Mouse (Mus musculus) MEL (cell line): ENCODE measurements around the gene Lyg1. TPM values are rescaled to one million over a fixed set of nuclear protein-coding genes. Genes with fewer than 3 reads are reported as not detected.

ENCODE experiments used
- DNase-seq: peaks from one replicate; pipeline ENCODE4 v3.0.0; 2011; ENCODE audit warnings: low read depth, low spot score
- H3K27ac ChIP-seq: 2 replicates; pipeline ENCODE4 v1.5.1; 2012; ENCODE audit warnings: low read depth, mild to moderate bottlenecking, control low read depth, low read length, moderate library complexity; ENCODE audit not compliant: control insufficient read depth
- H3K27me3 ChIP-seq, 2 experiments: fragments of 150-350 bp in 1 of 2; sonication (generic) in 1 of 2; 2 replicates each; pipeline ENCODE4 v1.6.1; 2012; ENCODE audit warnings: low read length in 2 of 2, mild to moderate bottlenecking in 2 of 2, improper control_type of control experiment in 1 of 2, moderate library complexity in 1 of 2; ENCODE audit not compliant: insufficient read depth in 2 of 2, control insufficient read depth in 1 of 2
- H3K36me3 ChIP-seq, 2 experiments: 2 replicates each; pipeline ENCODE4 v1.6.1; 2012 to 2014; ENCODE audit warnings: low read length in 2 of 2, improper control_type of control experiment in 1 of 2, inconsistent platforms in 1 of 2, mild to moderate bottlenecking in 1 of 2; ENCODE audit not compliant: insufficient read depth in 2 of 2, control insufficient read depth in 1 of 2
- H3K4me1 ChIP-seq, 2 experiments: fragments of 150-350 bp in 1 of 2; sonication (generic) in 1 of 2; 2 replicates each; pipeline ENCODE4 v1.6.1; 2012; ENCODE audit warnings: low read length in 2 of 2, improper control_type of control experiment in 1 of 2, mild to moderate bottlenecking in 1 of 2; ENCODE audit not compliant: insufficient read depth in 2 of 2, control insufficient read depth in 1 of 2
- H3K4me3 ChIP-seq, 2 experiments: fragments of 150-350 bp in 1 of 2; sonication (generic) in 1 of 2; 2 replicates each; pipeline ENCODE4 v1.5.1; 2012; ENCODE audit warnings: low read depth in 2 of 2, low read length in 2 of 2, mild to moderate bottlenecking in 2 of 2, moderate library complexity in 2 of 2, control low read depth in 1 of 2, improper control_type of control experiment in 1 of 2; ENCODE audit not compliant: control insufficient read depth in 1 of 2, insufficient read depth in 1 of 2
- H3K79me2 ChIP-seq: 2 replicates; pipeline ENCODE4 v1.6.1; 2012; ENCODE audit warnings: mild to moderate bottlenecking, low read length, moderate library complexity; ENCODE audit not compliant: control insufficient read depth, poor library complexity, insufficient read depth
- H3K9ac ChIP-seq: 2 replicates; pipeline ENCODE4 v1.6.1; 2012; ENCODE audit warnings: low read depth, mild to moderate bottlenecking, control low read depth, low read length, moderate library complexity; ENCODE audit not compliant: control insufficient read depth, poor library complexity, severe bottlenecking
- H3K9me3 ChIP-seq: fragments of 150-350 bp; sonication (generic); replicated peaks from 2 replicates; pipeline ENCODE4 v1.6.1; 2012; ENCODE audit warnings: mild to moderate bottlenecking, low read length, improper control_type of control experiment, moderate library complexity; ENCODE audit not compliant: insufficient read depth
- BHLHE40 ChIP-seq: IDR thresholded peaks from 2 replicates; pipeline ENCODE4 v1.6.1; 2012; ENCODE audit warnings: low read depth, mild to moderate bottlenecking, inconsistent platforms, low read length, improper control_type of control experiment, borderline replicate concordance
- CHD1 ChIP-seq: IDR thresholded peaks from 2 replicates; pipeline ENCODE4 v1.6.1; 2012; ENCODE audit warnings: low read depth, mild to moderate bottlenecking, inconsistent platforms, low read length, improper control_type of control experiment
- CHD2 ChIP-seq: IDR thresholded peaks from 2 replicates; pipeline ENCODE4 v1.6.1; 2011; ENCODE audit warnings: low read length, improper control_type of control experiment
- CTCF ChIP-seq, 3 experiments: IDR thresholded peaks in 2 of 3; conservative IDR thresholded peaks in 1 of 3; 2 replicates each; pipeline ENCODE4 v1.5.1; 2011 to 2012; ENCODE audit warnings: low read length in 3 of 3, low read depth in 2 of 3, mild to moderate bottlenecking in 2 of 3, improper control_type of control experiment in 1 of 3, inconsistent platforms in 1 of 3, mixed read lengths in 1 of 3, moderate library complexity in 1 of 3; ENCODE audit not compliant: control insufficient read depth in 1 of 3, insufficient read depth in 1 of 3, poor library complexity in 1 of 3, severe bottlenecking in 1 of 3
- ELF1 ChIP-seq: IDR thresholded peaks from 2 replicates; pipeline ENCODE4 v1.6.1; 2014; ENCODE audit warnings: low read depth, mild to moderate bottlenecking, inconsistent platforms, low read length, improper control_type of control experiment, moderate library complexity
- EP300 ChIP-seq, 2 experiments: IDR thresholded peaks; 2 replicates each; pipeline ENCODE4 v1.6.1; 2011; ENCODE audit warnings: improper control_type of control experiment in 2 of 2, low read length in 2 of 2, low read depth in 1 of 2, mild to moderate bottlenecking in 1 of 2
- ETS1 ChIP-seq: IDR thresholded peaks from 2 replicates; pipeline ENCODE4 v1.6.1; 2012; ENCODE audit warnings: low read depth, mild to moderate bottlenecking, inconsistent platforms, low read length, improper control_type of control experiment, moderate library complexity
- GATA1 ChIP-seq: IDR thresholded peaks from 2 replicates; pipeline ENCODE4 v1.6.1; 2011; ENCODE audit warnings: low read depth, low read length, improper control_type of control experiment
- HCFC1 ChIP-seq: IDR thresholded peaks from 2 replicates; pipeline ENCODE4 v1.6.1; 2012; ENCODE audit warnings: low read depth, mild to moderate bottlenecking, inconsistent platforms, low read length, improper control_type of control experiment, moderate library complexity
- JUND ChIP-seq: IDR thresholded peaks from 2 replicates; pipeline ENCODE4 v1.6.1; 2011; ENCODE audit warnings: low read depth, mild to moderate bottlenecking, improper control_type of control experiment, low read length
- MAFK ChIP-seq: IDR thresholded peaks from 2 replicates; pipeline ENCODE4 v1.6.1; 2011; ENCODE audit warnings: low read depth, mild to moderate bottlenecking, low read length, improper control_type of control experiment, borderline replicate concordance
- MAZ ChIP-seq: IDR thresholded peaks from 2 replicates; pipeline ENCODE4 v1.6.1; 2012; ENCODE audit warnings: low read depth, mild to moderate bottlenecking, inconsistent platforms, low read length, improper control_type of control experiment
- MYB ChIP-seq: IDR thresholded peaks from 2 replicates; pipeline ENCODE4 v1.6.1; 2011; ENCODE audit warnings: mild to moderate bottlenecking, low read depth, low read length, improper control_type of control experiment
- MYC ChIP-seq: IDR thresholded peaks from 2 replicates; pipeline ENCODE4 v1.6.1; 2011; ENCODE audit warnings: low read depth, mild to moderate bottlenecking, low read length, improper control_type of control experiment, moderate library complexity
- NRF1 ChIP-seq: IDR thresholded peaks from 2 replicates; pipeline ENCODE4 v1.6.1; 2014; ENCODE audit warnings: low read depth, mild to moderate bottlenecking, inconsistent platforms, low read length, improper control_type of control experiment, moderate library complexity; ENCODE audit not compliant: poor library complexity, insufficient read depth, severe bottlenecking
- POLR2AphosphoS2 ChIP-seq: IDR thresholded peaks from 2 replicates; pipeline ENCODE4 v1.6.1; 2011; ENCODE audit warnings: low read length, improper control_type of control experiment
- POLR2AphosphoS5 ChIP-seq: IDR thresholded peaks from 2 replicates; pipeline ENCODE4 v1.6.1; 2012; ENCODE audit warnings: low read depth, borderline replicate concordance, mild to moderate bottlenecking, inconsistent platforms, low read length, moderate library complexity, mixed read lengths
- RAD21 ChIP-seq: IDR thresholded peaks from 2 replicates; pipeline ENCODE4 v1.6.1; 2011; ENCODE audit warnings: mild to moderate bottlenecking, low read depth, low read length, improper control_type of control experiment
- RCOR1 ChIP-seq: IDR thresholded peaks from 2 replicates; pipeline ENCODE4 v1.6.1; 2012; ENCODE audit warnings: low read depth, mild to moderate bottlenecking, inconsistent platforms, low read length, improper control_type of control experiment
- SMC3 ChIP-seq: IDR thresholded peaks from 2 replicates; pipeline ENCODE4 v1.6.1; 2011; ENCODE audit warnings: low read depth, low read length, improper control_type of control experiment
- TBP ChIP-seq: IDR thresholded peaks from 2 replicates; pipeline ENCODE4 v1.8.0; 2011; ENCODE audit warnings: low read depth, low read length, improper control_type of control experiment
- USF1 ChIP-seq: IDR thresholded peaks from 2 replicates; pipeline ENCODE4 v1.6.1; 2014; ENCODE audit warnings: low read depth, mild to moderate bottlenecking, inconsistent platforms, low read length, improper control_type of control experiment, moderate library complexity
- USF2 ChIP-seq, 2 experiments: IDR thresholded peaks; 2 replicates each; pipeline ENCODE4 v1.6.1; 2011 to 2012; ENCODE audit warnings: improper control_type of control experiment in 2 of 2, low read length in 2 of 2, borderline replicate concordance in 1 of 2, inconsistent platforms in 1 of 2, low read depth in 1 of 2, mild to moderate bottlenecking in 1 of 2; ENCODE audit not compliant: insufficient read depth in 1 of 2
- ZC3H11A ChIP-seq: IDR thresholded peaks from 2 replicates; pipeline ENCODE4 v1.6.1; 2012; ENCODE audit warnings: low read depth, mild to moderate bottlenecking, inconsistent platforms, low read length, improper control_type of control experiment
- polyA plus RNA-seq, 2 experiments: library from polyadenylated mRNA; stranded (reverse) in 1 of 2; unstranded in 1 of 2; fragments of >175 nt in 1 of 2; fragments of >200 nt in 1 of 2; gene quantifications; 2 replicates each; pipeline versions ENCODE4 v1.2.1 to v1.2.4; 2012; ENCODE audit warnings: low replicate concordance in 2 of 2, low read depth in 1 of 2; ENCODE audit not compliant: insufficient read length in 2 of 2, insufficient read depth in 1 of 2, missing spikeins in 1 of 2
- total RNA-seq: library from RNA; depleted of rRNA; stranded (reverse); fragments of 300-350 nt; gene quantifications from 2 replicates; pipeline ENCODE4 v1.2.3, GENCODE M21; 2012

The Lyg1 gene
- total and polyA plus RNA-seq, 3 experiments: not detected

DNA sequence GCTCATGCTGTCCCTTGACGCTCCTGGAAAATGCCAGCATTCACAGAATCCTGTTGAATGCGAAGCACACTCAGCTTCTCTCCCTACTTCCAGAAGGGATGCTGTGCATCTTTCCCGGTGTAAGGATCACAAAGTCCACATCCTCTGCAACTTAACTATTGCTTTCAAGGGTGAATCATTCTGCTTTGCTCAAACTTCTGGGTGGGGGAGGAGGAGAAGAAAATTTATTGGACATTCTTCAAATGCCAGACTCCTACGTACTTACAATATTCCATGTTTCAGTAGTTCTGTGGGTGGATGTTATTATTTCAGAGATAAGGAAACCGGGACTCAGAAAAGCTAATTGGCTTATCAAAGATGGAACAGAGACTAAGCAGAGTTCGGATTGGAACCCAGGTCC is 39.5 kb downstream of the Lyg1 start:
- Histone ChIP-seq H3K9ac (no peak overlapping the region), H3K79me2 (no peaks in the 10 kb centered on the region), H3K36me3 (no peaks in the 10 kb centered on the region), H3K4me1 (no peaks in the 10 kb centered on the region)
- TF ChIP-seq CHD2 (no peak), ETS1 (no peak), SMC3 (no peak), RCOR1 (no peak), HCFC1 (no peak), POLR2AphosphoS2 (no peak), EP300 (IDR thresholded peaks at IDR 0.05; ENCODE audit: low read depth in 1 of 2, low read length in 2 of 2) (no peak), POLR2AphosphoS5 (no peak), ZC3H11A (no peak), RAD21 (no peak), JUND (no peak), CTCF (IDR thresholded peaks at IDR 0.05 in 2 of 3, conservative IDR thresholded peaks at IDR 0.05 in 1 of 3; ENCODE audit: control insufficient read depth in 1 of 3, insufficient read depth in 1 of 3, low read depth in 2 of 3, low read length in 3 of 3, poor library complexity in 1 of 3, severe bottlenecking in 1 of 3) (no peak), MAFK (no peak), USF1 (no peak), BHLHE40 (no peak), ELF1 (no peak), USF2 (IDR thresholded peaks at IDR 0.05; ENCODE audit: borderline replicate concordance in 1 of 2, insufficient read depth in 1 of 2, low read depth in 1 of 2, low read length in 2 of 2) (no peak), MAZ (no peak)
- TF ChIP-seq, all 39 proteins: peak for 0
- Histone ChIP-seq H3K4me3 (no peak overlapping the region), H3K27ac (no peak overlapping the region), H3K27me3 (peaks cover 9 to 11% of the 10 kb centered on the region in 2 experiments), H3K9me3 (no peaks in the 10 kb centered on the region)
- no peak for DNase-seq

DNA sequence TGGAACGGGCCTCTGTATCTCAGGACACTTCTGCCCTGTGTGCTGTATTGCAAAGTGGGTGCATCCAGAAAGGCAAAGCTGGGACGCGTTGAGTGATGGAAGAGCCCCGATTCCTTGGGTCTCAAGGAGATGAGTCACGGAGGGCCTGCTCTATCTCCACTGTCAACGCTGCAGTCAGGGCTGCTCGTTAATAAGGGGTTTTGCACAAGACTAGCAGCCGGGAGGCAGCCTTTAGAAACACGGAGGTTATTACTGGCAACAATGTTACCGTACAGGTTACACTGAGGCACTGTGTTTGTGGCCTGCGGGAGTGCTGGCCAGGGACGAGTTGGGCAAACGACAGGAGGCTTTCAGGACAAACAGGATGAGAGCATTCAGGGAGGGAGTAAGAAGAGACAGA is 39.9 kb downstream of the Lyg1 start:
- no peak overlapping the region for H3K27ac ChIP-seq
- H3K4me3 ChIP-seq: no peak overlapping the region
- H3K79me2 ChIP-seq: no peaks in the 10 kb centered on the region
- H3K4me1 ChIP-seq: no peaks in the 10 kb centered on the region
- H3K27me3 ChIP-seq: peaks cover 11% of the 10 kb centered on the region in 2 experiments
- H3K9me3 ChIP-seq: no peaks in the 10 kb centered on the region
- no peak for DNase-seq
- no peaks in the 10 kb centered on the region for H3K36me3 ChIP-seq
- TF ChIP-seq CHD1 (no peak), NRF1 (no peak), MAZ (no peak), ETS1 (no peak), MYB (no peak), MYC (no peak), ELF1 (no peak), GATA1 (no peak), TBP (no peak)
- no peak overlapping the region for H3K9ac ChIP-seq
